9 mouse cellular contexts compared by ENCODE assay signal in genomic region chr15:62328920-62329319, GRCm38 (mm10).
A peak's percentile ranks its signal among the peaks of the same experiment; 100 is the strongest.
DNase-seq lines count a peak whose midpoint lies in the region; ATAC-seq and TF ChIP-seq lines count a peak whose summit lies in the region.
"Had no signal": no experiment of that assay in that cellular context is flagged by ENCODE, and none has a peak within 500 bp of the region (broad histone marks: within the 10 kb centered on the region; RNA-seq: fewer than 3 reads in every experiment).

No protein-coding gene starts in this region.

- peaks cover 19 to 42% of the 10 kb centered on the region in 2 experiments; a peak in 3 of 4 replicates for H3K4me1 ChIP-seq in MEL (ENCODE audit: control insufficient read depth in 1 of 2, insufficient read depth in 2 of 2, low read length in 2 of 2)
- peaks cover 4% of the 10 kb centered on the region for H3K4me1 ChIP-seq in intestine, embryonic 15.5 days (replicated peaks)

- H3K4me3 ChIP-seq in layer of hippocampus, adult 2 months, result no peak overlapping the region
- peak overlapping the region; percentile 44 to 60 for H3K4me3 ChIP-seq in MEL (ENCODE audit: control insufficient read depth in 1 of 2, insufficient read depth in 1 of 2, low read depth in 2 of 2, low read length in 2 of 2)
- H3K4me3 ChIP-seq in intestine, embryonic 15.5 days (replicated peaks), result no peak overlapping the region
- H3K4me3 ChIP-seq: lung, embryonic 15.5 days had no signal

- 9% methylated on average over 3 of the region's 3 CpGs for WGBS in intestine, embryonic 15.5 days

- peak; percentile 28; the same call in 1 of the 2 replicates for ATAC-seq in intestine, embryonic 15.5 days

- TF ChIP-seq EP300 in MEL (IDR thresholded peaks at IDR 0.05; ENCODE audit: low read depth in 1 of 2, low read length in 2 of 2), result peak in 1 of 2 experiments; percentile 33; a peak in 2 of 4 replicates

- no peak overlapping the region for H3K4me2 ChIP-seq in intestine, embryonic 15.5 days (replicated peaks)

- peak overlapping the region; percentile 65 for H3K9ac ChIP-seq in MEL (ENCODE audit: control insufficient read depth, low read depth, low read length, poor library complexity, severe bottlenecking)
- H3K9ac ChIP-seq in intestine, embryonic 15.5 days, result no peak overlapping the region
- H3K9ac ChIP-seq: lung, embryonic 15.5 days had no signal

- peak in 1 of 2 experiments; percentile 22 for DNase-seq in layer of hippocampus, adult 2 months (ENCODE audit: low spot score in 2 of 2)
- DNase-seq in layer of hippocampus, adult 9-11 months, result no peak
- DNase-seq in MEL (ENCODE audit: low read depth, low spot score), result peak; percentile 88
- peak; percentile 60 for DNase-seq in embryo, embryonic 11 days
- DNase-seq in yolk sac, embryonic 10.5 days (ENCODE audit: low spot score), result peak; percentile 40
- no peak for DNase-seq in spleen, postnatal 10 days (ENCODE audit: low spot score in 2 of 2)
- no peak for DNase-seq in adipocyte (ENCODE audit: low spot score)

- H3K27me3 ChIP-seq in MEL (ENCODE audit: control insufficient read depth in 1 of 2, insufficient read depth in 2 of 2, low read length in 2 of 2), result no peaks in the 10 kb centered on the region; a peak in 1 of 4 replicates
- H3K27me3 ChIP-seq in intestine, embryonic 15.5 days (replicated peaks), result no peaks in the 10 kb centered on the region
- H3K27me3 ChIP-seq: lung, embryonic 15.5 days had no signal

- H3K27ac ChIP-seq in layer of hippocampus, adult 2 months, result 0 out of 2 replicates have a peak overlapping the region, but pooled peaks have one; percentile 10
- peak overlapping the region; percentile 98 for H3K27ac ChIP-seq in MEL (ENCODE audit: control insufficient read depth, low read depth, low read length)
- no peak overlapping the region for H3K27ac ChIP-seq in intestine, embryonic 15.5 days
- H3K27ac ChIP-seq: lung, embryonic 15.5 days had no signal

- H3K36me3 ChIP-seq in MEL (ENCODE audit: control insufficient read depth in 1 of 2, insufficient read depth in 2 of 2, low read length in 2 of 2), result peaks cover 0 to 47% of the 10 kb centered on the region in 2 experiments; a peak in 2 of 4 replicates
- H3K36me3 ChIP-seq in intestine, embryonic 15.5 days, result no peaks in the 10 kb centered on the region
- H3K36me3 ChIP-seq: lung, embryonic 15.5 days had no signal

- TF ChIP-seq CTCF in layer of hippocampus, adult 2 months (conservative IDR thresholded peaks at IDR 0.05), result no peak
- no peak for TF ChIP-seq CTCF in MEL (IDR thresholded peaks at IDR 0.05 in 2 of 3, conservative IDR thresholded peaks at IDR 0.05 in 1 of 3; ENCODE audit: control insufficient read depth in 1 of 3, insufficient read depth in 1 of 3, low read depth in 2 of 3, low read length in 3 of 3, poor library complexity in 1 of 3, severe bottlenecking in 1 of 3)

- H3K79me2 ChIP-seq in MEL (ENCODE audit: control insufficient read depth, insufficient read depth, low read length, poor library complexity), result no peaks in the 10 kb centered on the region; the same call in 1 of the 2 replicates

- no peak for TF ChIP-seq RAD21 in MEL (IDR thresholded peaks at IDR 0.05; ENCODE audit: low read depth, low read length)

- TF ChIP-seq POLR2A in MEL (IDR thresholded peaks at IDR 0.05; ENCODE audit: control insufficient read depth in 1 of 2, insufficient read depth in 1 of 2, low read depth in 1 of 2, low read length in 2 of 2, poor library complexity in 1 of 2), result no peak

- H3K9me3 ChIP-seq in MEL (replicated peaks; ENCODE audit: insufficient read depth, low read length), result no peaks in the 10 kb centered on the region
- no peaks in the 10 kb centered on the region for H3K9me3 ChIP-seq in intestine, embryonic 15.5 days
- H3K9me3 ChIP-seq: lung, embryonic 15.5 days had no signal

TF ChIP-seq in MEL, 35 proteins besides CTCF, POLR2A, EP300 and RAD21:
- TF ChIP-seq RCOR1 (IDR thresholded peaks at IDR 0.05; ENCODE audit: low read depth, low read length) (peak; percentile 6; the same call in 1 of the 2 replicates), SMC3 (IDR thresholded peaks at IDR 0.05; ENCODE audit: low read depth, low read length) (peak; percentile 23), TAL1 (IDR thresholded peaks at IDR 0.05; ENCODE audit: low read length) (peak; percentile 47; the same call in 1 of the 2 replicates), SIN3A (IDR thresholded peaks at IDR 0.05; ENCODE audit: low read length) (peak; percentile 83), MXI1 (IDR thresholded peaks at IDR 0.05; ENCODE audit: low read depth, low read length) (0 out of 2 replicates have a peak, but pooled peaks have one; percentile 3), KAT2A (conservative IDR thresholded peaks at IDR 0.05; ENCODE audit: low read depth, low read length) (0 out of 2 replicates have a peak, but pooled peaks have one; percentile 6), MAX (IDR thresholded peaks at IDR 0.05; ENCODE audit: low read length) (no peak), BHLHE40 (IDR thresholded peaks at IDR 0.05; ENCODE audit: borderline replicate concordance, low read depth, low read length) (no peak), TBP (IDR thresholded peaks at IDR 0.05; ENCODE audit: low read depth, low read length) (no peak), ETS1 (IDR thresholded peaks at IDR 0.05; ENCODE audit: low read depth, low read length) (peak; percentile 10)
TF ChIP-seq in MEL: peak in this region for 7.

Comparison
In these comparisons a context has a peak if more than half of its experiments do, and no peak if none do; other contexts are left out.
1. DNase-seq: peak in MEL (single experiment), embryo, embryonic 11 days (single experiment) and yolk sac, embryonic 10.5 days (single experiment); none in layer of hippocampus, adult 9-11 months (single experiment), spleen, postnatal 10 days (0 of 2) and adipocyte (single experiment).
2. H3K4me3 ChIP-seq: peak in MEL (2 of 2); none in layer of hippocampus, adult 2 months (single experiment) and intestine, embryonic 15.5 days (single experiment).